Mouse (Mus musculus): ENCODE data around the gene Ska2.

The Ska2 gene

DNA sequence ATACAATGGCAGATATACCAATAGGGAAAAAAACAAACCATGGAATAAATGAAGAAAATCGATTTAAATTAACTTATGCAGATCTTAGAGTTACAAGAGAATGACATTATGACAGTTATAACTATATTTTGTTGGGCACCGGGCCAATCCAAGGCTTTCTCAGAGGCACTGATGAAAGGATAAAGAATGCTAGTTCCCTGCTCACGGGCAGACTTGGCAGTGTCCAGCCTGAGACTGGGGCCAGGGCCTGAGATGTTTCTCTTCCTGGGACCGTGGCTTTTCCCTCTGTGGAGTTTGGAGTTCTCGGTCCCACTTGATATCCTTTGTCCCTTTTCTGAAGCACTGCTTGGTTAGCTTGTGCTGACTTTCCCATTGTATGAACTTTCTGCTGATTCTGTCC is 64.6 kb downstream of the Ska2 start:
- DNase-seq (ENCODE audit: low spot score in 2 of 2) = no peak
